Mouse (Mus musculus): ENCODE results near the gene Tmed1.
A peak's percentile ranks its signal among the peaks of the same experiment; 100 is the strongest.
"Not testable (repeated sequence)": the region's sequence is repeated elsewhere in the genome, so short reads cannot be mapped to it uniquely, and the experiment has no call there.

The Tmed1 gene

DNA sequence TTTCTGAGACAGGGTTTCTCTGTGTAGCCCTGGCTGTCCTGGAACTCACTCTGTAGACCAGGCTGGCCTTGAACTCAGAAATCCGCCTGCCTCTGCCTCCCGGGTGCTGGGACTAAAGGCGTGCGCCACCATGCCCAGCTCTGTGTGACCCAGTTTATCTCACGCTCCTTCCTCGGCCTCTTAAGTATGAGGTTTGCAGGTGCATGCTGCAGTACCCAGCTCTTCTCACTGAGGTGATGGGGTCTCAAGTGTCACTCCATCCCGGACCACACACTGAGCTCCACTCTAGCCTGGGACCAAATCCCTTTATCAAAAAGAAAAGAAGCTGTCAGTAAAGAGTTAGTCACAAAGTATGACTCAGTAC, 45.5 kb downstream of the Tmed1 start:
- not testable (repeated sequence) for DNase-seq

DNA sequence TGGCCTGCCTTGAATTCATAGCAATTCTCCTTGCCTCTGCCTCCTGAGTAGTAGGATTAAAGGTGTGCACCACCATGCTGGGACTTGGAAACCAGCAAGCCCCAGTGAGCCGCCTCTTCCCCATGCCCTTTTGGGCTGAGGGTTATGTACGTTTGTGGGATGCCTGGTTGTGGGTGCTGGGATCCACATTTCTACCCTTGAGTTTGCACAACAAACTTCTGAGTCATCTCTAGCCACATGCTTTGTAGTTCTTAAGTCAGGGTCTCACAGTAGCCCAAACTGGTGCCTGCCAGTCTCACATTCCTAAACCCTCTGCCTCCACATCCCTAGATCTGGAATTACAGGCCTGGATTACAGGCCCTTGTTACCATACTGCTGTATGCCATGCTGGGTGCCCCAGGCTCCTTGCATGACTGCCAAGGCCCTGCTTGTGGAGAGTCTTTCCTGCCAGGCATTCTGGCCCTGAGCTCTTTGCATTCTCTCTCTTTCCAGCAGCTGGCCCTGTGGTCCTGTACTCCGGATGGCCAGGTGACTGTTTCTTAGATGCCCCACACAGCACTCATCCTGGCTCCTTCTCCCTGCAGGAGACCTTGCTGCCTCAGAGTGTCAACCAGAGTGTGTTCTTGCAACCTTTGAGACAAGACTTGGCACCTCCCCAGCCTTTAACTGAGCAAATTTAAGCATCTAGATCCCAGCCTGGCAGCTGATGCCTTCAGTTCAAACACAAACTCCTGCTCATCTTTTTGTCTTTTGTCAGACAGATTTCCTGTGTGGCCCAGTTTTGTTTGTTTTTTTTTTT, 46.1 kb downstream of the Tmed1 start:
- DNase-seq = no peak

DNA sequence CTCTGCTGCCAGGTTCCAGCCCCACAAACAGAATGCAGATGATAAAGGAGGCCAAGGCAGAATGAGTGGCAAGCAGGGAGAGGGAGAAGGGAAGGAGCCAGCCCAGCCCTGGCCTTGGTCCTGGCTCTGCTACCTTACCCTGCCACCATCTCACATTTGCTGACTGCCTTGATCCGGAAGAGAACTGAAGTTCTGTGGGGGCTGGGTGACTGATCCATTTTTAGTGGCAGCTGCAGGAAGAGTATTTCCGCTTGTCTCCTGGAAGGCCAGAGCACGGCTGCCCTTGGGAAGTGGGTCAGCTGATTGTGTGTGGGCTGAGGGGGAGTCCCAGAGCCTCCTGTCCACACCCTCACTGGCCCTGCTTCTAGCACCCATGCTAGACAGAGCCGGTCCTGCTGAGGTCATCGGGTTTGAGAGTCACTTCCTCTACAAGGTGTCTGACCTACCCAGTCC, 46.9 kb downstream of the Tmed1 start:
- DNase-seq = peak; percentile 20

DNA sequence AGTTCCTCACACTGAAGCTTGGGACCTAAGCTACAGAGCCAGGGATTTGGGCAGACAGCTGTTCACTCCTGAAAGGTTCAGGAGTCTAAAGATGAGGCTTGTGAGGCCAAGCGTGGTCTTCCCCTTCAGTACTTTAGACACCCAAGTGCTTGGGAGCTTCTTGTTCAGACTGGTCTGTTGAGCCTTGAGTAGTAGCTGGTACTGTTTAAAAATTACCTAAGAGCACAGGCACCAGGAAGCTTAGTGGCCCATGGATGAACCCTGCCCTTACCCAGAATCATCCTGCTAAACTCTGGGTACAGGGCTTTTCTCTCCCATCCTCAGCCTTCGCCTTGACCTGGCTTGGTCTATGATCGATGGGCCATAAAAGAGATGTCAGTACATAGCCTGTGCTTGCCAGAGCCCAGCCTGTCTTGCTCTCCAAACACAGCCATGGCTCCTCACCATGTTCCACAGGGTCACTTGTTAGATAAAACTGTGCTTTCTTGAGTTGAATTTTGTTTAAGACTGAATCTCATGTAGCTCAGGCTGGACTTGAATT, 49.6 kb downstream of the Tmed1 start:
- no peak for DNase-seq

DNA sequence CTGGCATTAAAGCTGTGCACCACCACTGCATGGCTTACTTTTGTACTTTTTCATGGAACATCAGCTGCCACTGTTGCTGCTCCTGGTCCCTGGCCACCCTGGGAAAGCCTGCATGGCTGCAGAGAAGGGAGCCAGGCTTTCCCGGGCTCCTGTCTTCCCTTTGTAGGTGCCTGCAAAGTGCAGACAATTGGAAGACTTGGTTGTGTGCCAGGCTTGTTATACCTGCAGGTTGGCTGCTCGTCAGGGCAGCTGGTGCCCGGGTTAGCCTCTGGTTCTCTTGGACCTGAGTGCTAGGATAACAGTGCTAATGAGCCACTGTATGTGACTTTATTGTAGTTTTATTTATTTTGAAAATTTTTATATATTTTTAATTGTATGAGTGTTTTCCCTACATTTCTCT, 51.2 kb downstream of the Tmed1 start:
- no peak for DNase-seq
